Mouse (Mus musculus) gastrocnemius, postnatal 25 days (tissue): ENCODE results near the gene Sdhaf3. TPM values are rescaled to one million over a fixed set of nuclear protein-coding genes. Genes with fewer than 3 reads are reported as not detected.
"Not testable (repeated sequence)": the region's sequence is repeated elsewhere in the genome, so short reads cannot be mapped to it uniquely, and the experiment has no call there.

ENCODE experiments used
- DNase-seq: peaks from one replicate; pipeline ENCODE4 v3.0.0; 2022
- long read RNA-seq, 2 experiments: library from polyadenylated mRNA; stranded (forward); transcript quantifications; one replicate each; pipeline ENCODE4 v2.0.0; 2021
- total RNA-seq, 2 experiments: library from RNA; stranded (reverse); gene quantifications; 1 replicate in 1 of 2; 2 replicates in 1 of 2; pipeline ENCODE4 v1.2.3; 2021

Gene Sdhaf3
- 1 to 10 TPM; 4.5 to 4.6 TPM for total RNA-seq
- long read RNA-seq, experiment 1, full-length matches to known transcripts, result 26 of 27 reads
- long read RNA-seq, experiment 1, partial matches to known transcripts, result 0 of 27 reads
- long read RNA-seq, experiment 1, other reads (novel, unspliced or antisense), result 1 of 27 reads
- long read RNA-seq, experiment 2, full-length matches to known transcripts, result 22 of 22 reads
- long read RNA-seq, experiment 2, partial matches to known transcripts, result 0 of 22 reads
- long read RNA-seq, experiment 2, other reads (novel, unspliced or antisense), result 0 of 22 reads

GRCm38 (mm10) chr6:6955764-6956561, at the start of gene Sdhaf3:
Gene Sdhaf3, plus strand, starts transcription at chr6:6956004.
- DNase-seq, result peak; percentile 92

GRCm38 (mm10) chr6:6909586-6909985, 46.2 kb upstream of the Sdhaf3 start:
- DNase-seq, result peak; percentile 55

DNA sequence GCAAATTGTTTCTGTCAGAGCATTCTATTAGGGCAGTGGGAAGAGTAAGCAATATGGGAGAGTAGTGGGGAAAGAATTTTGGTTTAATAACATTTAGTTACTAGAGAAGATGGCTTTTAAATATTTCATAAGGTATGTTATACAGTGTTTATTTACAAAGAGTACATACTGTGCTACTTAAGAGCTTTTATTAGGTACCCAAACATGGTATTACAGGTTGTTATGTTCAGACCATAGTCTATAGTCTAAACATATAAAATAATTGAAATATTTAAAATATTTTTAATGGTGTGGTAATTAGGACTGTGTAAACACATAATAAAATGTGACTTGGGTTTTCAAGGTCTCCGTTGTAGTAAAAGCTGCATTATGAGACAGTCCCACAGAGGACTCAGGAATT, 41.5 kb upstream of the Sdhaf3 start:
- no peak for DNase-seq

GRCm38 (mm10) chr6:6914849-6915525, 40.8 kb upstream of the Sdhaf3 start:
- no peak for DNase-seq

GRCm38 (mm10) chr6:6915526-6915915, 40.3 kb upstream of the Sdhaf3 start:
- no peak for DNase-seq

- DNase-seq, result no peak
Measured at GRCm38 (mm10) chr6:6917334-6917733, 38.5 kb upstream of the Sdhaf3 start.

- DNase-seq, result no peak
Measured at GRCm38 (mm10) chr6:6925264-6925663, 30.5 kb upstream of the Sdhaf3 start.

DNA sequence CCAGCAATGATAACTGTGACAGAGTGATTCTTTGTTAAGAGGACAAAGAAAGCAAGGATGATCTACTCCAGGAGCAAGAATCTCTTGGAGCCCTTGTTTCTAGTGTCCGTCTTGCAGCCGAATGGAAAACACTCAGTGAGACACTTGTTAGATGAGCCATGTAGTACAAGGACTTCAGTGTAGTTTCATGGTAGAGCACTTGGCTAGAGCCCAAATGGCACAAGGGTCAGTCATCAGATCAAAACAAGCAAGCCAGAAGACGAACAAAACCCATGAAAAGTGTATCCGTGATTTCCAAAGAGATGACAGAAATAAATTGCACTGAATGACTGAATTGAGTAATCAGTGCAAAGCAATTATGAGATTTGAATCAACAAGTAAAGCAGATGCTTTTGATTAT, 25.0 kb upstream of the Sdhaf3 start:
- DNase-seq, result no peak

- no peak for DNase-seq
Measured at GRCm38 (mm10) chr6:6931507-6931906, 24.3 kb upstream of the Sdhaf3 start.

GRCm38 (mm10) chr6:6940845-6941244, 15.0 kb upstream of the Sdhaf3 start:
- no peak for DNase-seq

GRCm38 (mm10) chr6:6942813-6943212, 13.0 kb upstream of the Sdhaf3 start:
- no peak for DNase-seq

- DNase-seq, result no peak
Measured at GRCm38 (mm10) chr6:6947650-6948049, 8.2 kb upstream of the Sdhaf3 start.

DNA sequence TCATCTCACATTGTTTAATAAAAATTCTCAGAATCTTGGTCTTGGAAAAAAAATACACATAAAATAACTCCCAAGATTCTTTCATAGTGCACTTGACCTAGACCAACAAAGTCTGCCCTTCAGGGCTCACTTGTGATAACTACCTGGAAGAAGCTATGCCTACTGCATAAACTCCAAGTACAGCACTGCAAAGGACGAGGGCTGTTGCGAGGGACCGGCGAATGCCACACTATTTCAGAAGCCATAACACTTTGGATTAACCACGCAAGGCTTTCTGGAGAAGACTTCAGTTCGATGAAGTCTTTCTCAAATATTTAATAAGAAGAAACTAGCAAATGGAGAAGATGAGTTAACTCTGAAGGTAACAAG, 425 bp upstream of the Sdhaf3 start:
- no peak for DNase-seq

DNA sequence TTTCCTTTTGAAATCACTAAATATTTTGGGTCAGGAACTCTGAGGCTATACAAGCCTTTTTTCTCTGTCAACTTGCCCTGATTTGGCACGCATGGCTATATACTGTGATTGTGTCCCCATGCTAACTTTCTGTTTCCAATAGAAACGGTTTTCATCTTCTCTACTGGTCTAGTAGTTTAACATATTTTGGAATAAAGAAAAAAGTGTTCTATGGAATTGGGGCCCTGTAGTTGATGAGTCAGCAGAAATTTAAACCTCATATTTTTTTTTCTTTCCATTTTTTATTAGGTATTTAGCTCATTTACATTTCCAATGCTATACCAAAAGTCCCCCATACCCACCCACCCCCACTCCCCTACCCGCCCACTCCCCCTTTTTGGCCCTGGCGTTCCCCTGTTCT, 3.4 kb downstream of the Sdhaf3 start:
- DNase-seq, result not testable (repeated sequence)

- no peak for DNase-seq
Measured at GRCm38 (mm10) chr6:6997226-6997946, 41.6 kb downstream of the Sdhaf3 start.

GRCm38 (mm10) chr6:6997956-6998355, 42.2 kb downstream of the Sdhaf3 start:
- no peak for DNase-seq

GRCm38 (mm10) chr6:6999015-6999414, 43.2 kb downstream of the Sdhaf3 start:
- DNase-seq, result no peak

DNA sequence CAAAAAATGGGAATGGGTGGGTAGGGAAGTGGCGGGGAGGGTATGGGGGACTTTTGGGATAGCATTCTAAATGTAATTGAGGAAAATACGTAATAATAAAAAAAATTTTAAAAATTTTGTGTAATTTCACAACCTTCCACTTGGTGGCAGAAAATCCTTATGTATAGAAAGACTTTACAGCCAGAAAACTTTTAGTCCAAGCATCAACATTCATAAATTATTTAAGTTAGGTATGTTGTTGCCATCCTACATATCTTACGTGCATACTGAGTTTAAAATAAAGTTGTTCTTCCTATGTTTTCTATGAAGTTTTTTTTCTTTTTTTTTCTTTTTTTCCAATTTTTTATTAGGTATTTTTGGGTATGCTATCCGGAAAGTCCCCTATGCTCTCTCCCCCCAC, 47.3 kb downstream of the Sdhaf3 start:
- no peak for DNase-seq

GRCm38 (mm10) chr6:7004005-7004404, 48.2 kb downstream of the Sdhaf3 start:
- DNase-seq, result no peak

DNA sequence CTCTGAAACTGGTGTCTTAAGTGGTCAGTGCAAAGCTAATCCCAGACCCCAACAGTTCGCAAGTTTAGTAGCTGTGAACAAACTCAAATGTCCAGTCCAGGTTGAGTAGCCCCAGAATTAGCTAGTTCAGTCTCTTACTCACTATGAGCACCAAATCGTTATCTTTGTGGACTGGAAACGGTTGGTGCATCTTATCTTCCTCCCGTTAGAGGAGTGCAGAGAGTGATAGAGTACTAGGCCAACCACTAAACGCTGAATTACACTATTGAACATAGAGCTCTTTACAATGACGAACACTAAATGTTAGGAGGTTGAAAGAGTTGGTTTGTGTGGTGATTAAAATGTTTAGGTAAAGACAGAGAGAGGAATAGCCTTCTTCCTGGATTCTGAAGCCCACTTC, 82.3 kb downstream of the Sdhaf3 start:
- DNase-seq, result no peak

GRCm38 (mm10) chr6:7038835-7039234, 83.0 kb downstream of the Sdhaf3 start:
- no peak for DNase-seq

- no peak for DNase-seq
Measured at GRCm38 (mm10) chr6:7041912-7042311, 86.1 kb downstream of the Sdhaf3 start.

- DNase-seq, result no peak
Measured at GRCm38 (mm10) chr6:7062819-7063218, 107.0 kb downstream of the Sdhaf3 start.
